Mouse (Mus musculus): ENCODE results near the gene Vmn1r157. TPM values are rescaled to one million over a fixed set of nuclear protein-coding genes. Genes with fewer than 3 reads are reported as not detected.
"Not testable (repeated sequence)": the region's sequence is repeated elsewhere in the genome, so short reads cannot be mapped to it uniquely, and the experiment has no call there.

The Vmn1r157 gene
- total RNA-seq (2021) = not detected
- long read RNA-seq, experiment 1 = 0 reads
- long read RNA-seq, experiment 2 = 0 reads

GRCm38 (mm10) chr7:22761397-22761796, at the start of gene Vmn1r157:
Gene Vmn1r157, plus strand, starts transcription at chr7:22761697.
- DNase-seq (ENCODE audit: low spot score in 2 of 2) = not testable (repeated sequence)

- not testable (repeated sequence) for DNase-seq (ENCODE audit: low spot score in 2 of 2)
Measured at GRCm38 (mm10) chr7:22719610-22720009, 41.9 kb upstream of the Vmn1r157 start, which contains the start of gene Gm4567. Gene Gm4567, minus strand, starts transcription at chr7:22719710.

GRCm38 (mm10) chr7:22775981-22776380, 14.5 kb downstream of the Vmn1r157 start:
- DNase-seq (ENCODE audit: low spot score in 2 of 2) = not testable (repeated sequence)

GRCm38 (mm10) chr7:22790682-22791081, 29.2 kb downstream of the Vmn1r157 start, which contains the start of gene Vmn1r158:
Gene Vmn1r158, minus strand, starts transcription at chr7:22790782.
- DNase-seq (ENCODE audit: low spot score in 2 of 2) = not testable (repeated sequence)

Other genes with a start within 250 kb of the Vmn1r157 start
- not detected for gene Vmn1r152, start 238.7 kb upstream of the Vmn1r157 start, total RNA-seq (2021)
- gene Gm8677, start 226.8 kb upstream of the Vmn1r157 start, total RNA-seq (2021) = not detected
- not detected for gene Gm4201, start 196.4 kb upstream of the Vmn1r157 start, total RNA-seq (2021)
- not detected for gene Gm4565, start 173.6 kb upstream of the Vmn1r157 start, total RNA-seq (2021)
- gene Vmn1r155, start 103.7 kb upstream of the Vmn1r157 start, total RNA-seq (2021) = not detected
- not detected for gene Gm8693, start 69.4 kb upstream of the Vmn1r157 start, total RNA-seq (2021)
- gene Gm4567, start 42.0 kb upstream of the Vmn1r157 start, total RNA-seq (2021) = not detected
- not detected for gene Vmn1r158, start 29.1 kb downstream of the Vmn1r157 start, total RNA-seq (2021)
- not detected for gene Vmn1r159, start 81.9 kb downstream of the Vmn1r157 start, total RNA-seq (2021)
- gene Vmn1r160, start 109.5 kb downstream of the Vmn1r157 start, total RNA-seq (2021) = not detected
- gene Gm4214, start 223.0 kb downstream of the Vmn1r157 start, total RNA-seq (2021) = not detected